Mouse (Mus musculus) adrenal gland, postnatal 14 days (tissue): ENCODE data around the gene Lamc3. TPM values are rescaled to one million over a fixed set of nuclear protein-coding genes. Genes with fewer than 3 reads are reported as not detected.
"Not testable (repeated sequence)": the region's sequence is repeated elsewhere in the genome, so short reads cannot be mapped to it uniquely, and the experiment has no call there.

Experiments used
- DNase-seq: peaks from one replicate; pipeline ENCODE4 v3.0.0; 2021; ENCODE audit warnings: mixed read lengths
- total RNA-seq: library from RNA; stranded (reverse); gene quantifications from 2 replicates; pipeline ENCODE4 v1.2.3, GENCODE M21; 2021

Lamc3 gene
- total RNA-seq, 1 experiment from 2014 or later = 14.9 TPM

GRCm38 (mm10) chr2:31876446-31876845 is 10.6 kb upstream of the Lamc3 start:
- DNase-seq = no peak

- no peak for DNase-seq
Observed at GRCm38 (mm10) chr2:31878610-31879009, 8.5 kb upstream of the Lamc3 start.

- peak; percentile 71 for DNase-seq
Observed at GRCm38 (mm10) chr2:31880868-31881267, 6.2 kb upstream of the Lamc3 start.

- no peak for DNase-seq
Observed at GRCm38 (mm10) chr2:31883061-31883460, 4.0 kb upstream of the Lamc3 start.

- DNase-seq = peak; percentile 75
Observed at GRCm38 (mm10) chr2:31884806-31885205, 2.3 kb upstream of the Lamc3 start.

- peak; percentile 75 for DNase-seq
Observed at GRCm38 (mm10) chr2:31888871-31889270, 1.8 kb downstream of the Lamc3 start.

- DNase-seq = peak; percentile 54
Observed at GRCm38 (mm10) chr2:31891219-31891618, 4.1 kb downstream of the Lamc3 start.

GRCm38 (mm10) chr2:31893110-31893669 is 6.1 kb downstream of the Lamc3 start:
- DNase-seq = no peak

GRCm38 (mm10) chr2:31894221-31894870 is 7.3 kb downstream of the Lamc3 start:
- no peak for DNase-seq

- peak; percentile 33 for DNase-seq
Observed at GRCm38 (mm10) chr2:31900932-31901331, 13.8 kb downstream of the Lamc3 start.

GRCm38 (mm10) chr2:31901659-31902362 is 14.7 kb downstream of the Lamc3 start:
- peak; percentile 50 for DNase-seq

GRCm38 (mm10) chr2:31904089-31904488 is 17.0 kb downstream of the Lamc3 start:
- DNase-seq = no peak

- DNase-seq = peak; percentile 57
Observed at GRCm38 (mm10) chr2:31904622-31905021, 17.5 kb downstream of the Lamc3 start.

GRCm38 (mm10) chr2:31905682-31906081 is 18.6 kb downstream of the Lamc3 start:
- no peak for DNase-seq

- DNase-seq = no peak
Observed at GRCm38 (mm10) chr2:31906407-31906806, 19.3 kb downstream of the Lamc3 start.

- peak; percentile 41 for DNase-seq
Observed at GRCm38 (mm10) chr2:31912575-31912974, 25.5 kb downstream of the Lamc3 start.

GRCm38 (mm10) chr2:31914213-31914612 is 27.1 kb downstream of the Lamc3 start:
- DNase-seq = not testable (repeated sequence)

GRCm38 (mm10) chr2:31915112-31915511 is 28.0 kb downstream of the Lamc3 start:
- DNase-seq = peak; percentile 87

GRCm38 (mm10) chr2:31917636-31918035 is 30.5 kb downstream of the Lamc3 start:
- peak; percentile 74 for DNase-seq

GRCm38 (mm10) chr2:31923645-31924044 is 36.6 kb downstream of the Lamc3 start:
- DNase-seq = no peak

- DNase-seq = peak; percentile 46
Observed at GRCm38 (mm10) chr2:31924811-31925210, 37.7 kb downstream of the Lamc3 start.

- DNase-seq = no peak
Observed at GRCm38 (mm10) chr2:31925936-31926335, 38.8 kb downstream of the Lamc3 start.

GRCm38 (mm10) chr2:31929664-31930063 is 42.6 kb downstream of the Lamc3 start:
- no peak for DNase-seq

GRCm38 (mm10) chr2:31934551-31934950 is 47.5 kb downstream of the Lamc3 start:
- no peak for DNase-seq
